Mouse (Mus musculus) natural killer cell, adult 2 months (primary cell): ENCODE results near the gene Arhgap35.
A peak's percentile ranks its signal among the peaks of the same experiment; 100 is the strongest.
"Not testable (repeated sequence)": the region's sequence is repeated elsewhere in the genome, so short reads cannot be mapped to it uniquely, and the experiment has no call there.

Experiments
- DNase-seq, 2 experiments: peaks; one replicate each; pipeline ENCODE4 v3.0.0; 2022; ENCODE audit warnings: low spot score in 2 of 2

The Arhgap35 gene

DNA sequence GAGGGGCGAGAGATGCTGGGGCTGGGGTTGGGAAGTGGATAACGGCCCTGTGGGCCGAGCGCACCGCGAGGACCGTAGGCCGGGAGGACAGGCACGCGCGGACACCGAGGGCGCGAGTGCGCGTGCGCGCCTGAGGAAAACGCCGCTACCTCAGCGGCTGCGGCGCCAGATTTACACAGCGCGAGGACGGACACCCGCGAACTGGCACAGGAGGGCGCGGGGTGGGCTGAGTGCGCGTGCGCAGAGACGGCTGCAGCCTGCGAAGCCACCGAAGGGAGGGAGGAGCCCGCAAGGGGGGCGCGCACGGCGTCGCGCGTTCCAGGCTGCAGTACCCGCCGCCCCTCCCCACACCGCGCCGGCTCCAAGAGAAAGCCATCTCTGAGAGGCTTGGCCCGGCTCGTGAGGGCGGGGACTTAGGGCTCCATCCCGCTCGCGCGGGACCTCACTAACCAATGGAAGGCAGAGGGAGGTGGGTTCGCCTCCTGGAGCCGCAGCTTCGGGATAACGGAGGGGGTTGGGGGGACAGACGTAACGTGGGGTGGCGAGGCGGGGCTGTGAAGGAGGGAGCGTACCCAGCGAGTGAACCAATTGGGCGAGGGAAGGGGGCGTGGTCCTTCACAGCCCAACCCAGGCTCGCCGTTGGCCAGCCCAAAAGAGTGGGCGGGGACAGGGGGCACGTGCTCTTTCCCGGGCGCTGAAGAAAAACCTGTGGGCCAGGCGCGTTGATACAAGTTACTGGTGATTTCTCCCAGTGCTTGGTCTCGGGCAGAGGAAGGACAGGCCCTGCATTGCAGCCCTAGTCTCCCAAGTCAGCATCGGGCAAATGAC is at the start of gene Arhgap35:
Gene Arhgap35, minus strand, starts transcription at position 106 of the 828 bp plus-strand sequence.
- DNase-seq, result peak; percentile 95 to 97

DNA sequence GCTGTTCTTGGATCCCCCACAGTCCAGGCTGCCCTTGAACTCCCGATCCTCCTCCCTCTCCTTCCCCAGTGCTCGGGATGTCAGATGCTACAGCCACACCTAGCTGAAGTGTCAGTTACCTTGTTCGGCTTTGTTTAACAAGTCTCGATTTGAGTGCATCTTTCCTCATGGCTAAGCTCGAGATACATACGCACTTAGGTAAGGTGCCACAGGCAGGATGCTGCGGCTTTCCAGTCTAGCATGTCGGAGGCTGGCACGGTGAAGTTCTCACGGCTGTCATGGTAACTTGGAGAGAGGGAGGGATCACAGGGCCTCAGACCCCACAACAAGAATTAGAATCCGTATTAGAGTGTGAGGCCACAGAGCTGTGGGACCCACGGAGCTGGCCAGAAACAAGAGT is 29.5 kb upstream of the Arhgap35 start:
- DNase-seq, result no peak

DNA sequence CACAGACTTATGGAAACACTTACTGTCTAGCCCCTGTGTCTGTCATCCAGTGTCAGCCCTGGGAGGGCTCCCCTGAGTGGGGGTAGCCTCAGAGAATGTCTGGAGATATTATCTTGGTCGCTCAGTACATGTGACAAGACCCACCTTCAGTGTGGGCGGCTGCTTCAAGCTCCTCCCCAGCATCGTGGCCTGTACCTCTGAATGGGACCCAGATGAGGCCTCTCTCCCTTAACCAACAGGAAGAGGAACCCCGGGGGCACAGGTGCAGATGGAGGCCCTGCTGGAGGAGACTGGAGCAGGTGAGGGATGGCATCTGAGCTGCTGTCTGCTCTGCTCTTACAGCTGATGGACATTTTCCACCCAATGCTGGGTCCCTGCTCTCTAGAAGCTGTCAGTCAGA is 28.3 kb upstream of the Arhgap35 start:
- DNase-seq, result not testable (repeated sequence)

DNA sequence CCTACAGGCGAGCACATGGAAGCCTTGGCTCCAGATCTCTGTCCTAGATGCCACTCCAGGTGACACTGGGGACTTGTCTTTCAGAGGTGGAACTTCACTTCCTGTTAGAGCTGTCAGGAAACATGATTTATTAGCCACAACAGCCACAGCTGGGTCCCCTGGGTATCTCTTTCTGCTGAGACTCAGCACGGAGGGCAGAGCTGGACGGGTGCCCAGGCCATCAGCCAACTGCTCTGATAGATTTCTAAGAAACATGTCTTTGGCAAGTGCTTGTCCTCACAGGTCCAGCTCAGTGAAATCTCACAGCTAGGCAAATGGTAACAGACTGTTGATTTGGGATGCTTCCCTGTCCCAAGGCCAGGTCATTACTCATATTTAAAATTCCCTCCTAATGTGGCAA is 24.2 kb upstream of the Arhgap35 start:
- DNase-seq, result no peak

DNA sequence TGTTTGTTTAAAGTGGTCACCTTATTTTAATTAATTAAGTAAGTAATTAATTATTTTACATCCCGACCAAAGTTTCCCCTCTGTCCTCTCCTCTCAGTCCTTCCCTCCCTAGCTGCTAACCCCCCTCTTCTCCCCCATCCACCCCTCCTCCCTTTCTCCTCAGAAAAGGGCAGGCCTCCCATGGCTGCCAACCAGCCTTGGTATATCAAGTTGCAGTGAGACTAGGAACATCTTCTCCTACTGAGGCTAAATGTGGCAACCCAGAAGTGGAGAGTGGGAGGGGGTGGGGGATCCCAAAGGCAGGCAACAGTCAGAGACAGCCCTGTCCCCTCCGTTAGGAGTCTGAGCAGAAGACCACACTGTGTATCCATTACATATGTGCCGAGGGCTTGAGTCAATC is 20.3 kb upstream of the Arhgap35 start:
- no peak for DNase-seq

DNA sequence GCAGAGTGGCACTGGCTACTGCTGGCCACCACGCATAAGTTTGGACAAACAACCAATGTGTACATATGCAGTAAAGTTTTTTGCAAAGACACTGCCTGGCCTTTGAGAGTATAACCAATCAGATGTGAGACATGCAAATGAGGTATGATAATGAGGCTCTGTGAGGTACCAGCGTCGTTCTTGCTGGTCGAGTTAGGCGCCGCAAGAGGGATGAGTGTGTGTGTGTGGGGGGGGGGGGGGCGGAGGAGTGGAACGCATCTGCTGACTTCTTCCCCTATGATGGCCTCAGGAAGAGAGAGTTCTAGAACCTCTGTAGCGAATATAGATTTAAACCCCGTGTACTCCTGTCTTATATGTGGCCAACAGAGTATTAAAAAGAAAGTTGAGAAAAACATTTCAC is 19.1 kb upstream of the Arhgap35 start:
- DNase-seq, result not testable (repeated sequence)

DNA sequence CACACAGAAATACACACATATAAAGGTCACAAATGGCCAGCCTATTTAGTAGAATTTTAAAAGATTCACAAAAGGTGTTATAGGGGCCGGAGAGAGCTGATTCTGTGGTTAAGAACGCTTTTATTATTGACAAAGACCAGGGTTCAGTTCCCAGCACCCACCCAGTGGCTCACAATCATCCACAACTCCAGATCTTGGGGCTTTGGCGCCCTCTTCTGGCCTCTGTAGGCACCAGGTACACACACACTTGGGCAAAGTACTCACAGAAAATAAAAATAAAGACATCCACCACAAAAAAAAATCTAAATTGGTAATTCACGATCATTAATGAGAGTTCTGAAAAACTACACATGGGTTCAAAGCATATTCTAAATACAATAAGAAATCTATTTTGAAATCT is 17.1 kb upstream of the Arhgap35 start:
- DNase-seq, result no peak

DNA sequence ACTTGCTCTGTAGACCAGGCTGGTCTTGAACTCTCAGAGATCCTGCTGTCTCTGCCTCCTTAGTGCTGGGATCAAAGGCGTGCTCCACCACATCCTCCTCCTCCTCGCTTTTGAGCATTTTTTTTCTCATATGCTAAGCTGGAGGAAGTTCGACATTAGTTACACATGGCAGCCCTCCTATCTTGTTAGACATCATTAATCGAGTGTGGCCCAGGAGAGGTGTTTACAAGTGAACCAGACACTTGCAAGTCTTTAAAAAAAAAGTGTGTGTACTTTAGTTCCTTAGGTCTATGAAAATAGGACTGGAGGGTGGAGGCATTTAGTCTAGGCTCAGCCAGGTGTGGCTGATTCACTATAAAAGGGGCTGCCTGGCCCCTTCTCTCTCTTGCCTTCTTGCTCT is 16.2 kb upstream of the Arhgap35 start:
- no peak for DNase-seq

DNA sequence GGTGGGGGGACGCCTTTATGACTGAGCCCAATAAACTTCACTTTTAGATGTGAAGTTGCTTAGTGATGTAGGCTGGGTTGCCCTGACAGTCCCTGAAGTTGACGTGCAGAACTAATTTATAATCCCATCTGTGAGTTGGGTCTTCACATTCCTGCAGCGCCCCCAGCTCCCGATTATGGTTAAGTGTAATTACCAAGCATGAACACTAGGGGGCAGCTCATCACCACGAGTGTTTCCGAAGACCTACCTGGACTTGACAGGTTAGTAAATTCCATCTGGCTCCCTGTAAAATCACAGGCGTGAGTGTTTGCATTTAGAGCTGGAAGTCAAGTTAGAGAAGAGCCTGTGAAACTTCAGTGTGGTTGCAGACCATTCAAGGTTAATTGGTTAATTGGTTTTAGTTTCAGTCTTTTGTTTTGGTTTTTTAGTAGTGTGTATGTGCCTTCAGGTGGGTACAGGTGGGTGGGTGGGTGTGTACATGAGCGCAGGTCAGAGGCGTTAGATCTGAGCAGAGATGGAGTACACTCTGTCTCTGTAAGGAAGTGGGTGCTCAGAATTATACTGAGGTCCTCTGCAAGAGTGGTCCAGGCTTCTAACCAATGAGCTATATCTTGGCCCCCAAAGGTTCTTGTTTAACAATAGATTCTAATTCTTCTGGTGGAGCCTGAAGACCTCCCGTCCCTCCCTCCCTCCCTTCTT is 15.0 kb upstream of the Arhgap35 start:
- peak; percentile 31 to 57 for DNase-seq

DNA sequence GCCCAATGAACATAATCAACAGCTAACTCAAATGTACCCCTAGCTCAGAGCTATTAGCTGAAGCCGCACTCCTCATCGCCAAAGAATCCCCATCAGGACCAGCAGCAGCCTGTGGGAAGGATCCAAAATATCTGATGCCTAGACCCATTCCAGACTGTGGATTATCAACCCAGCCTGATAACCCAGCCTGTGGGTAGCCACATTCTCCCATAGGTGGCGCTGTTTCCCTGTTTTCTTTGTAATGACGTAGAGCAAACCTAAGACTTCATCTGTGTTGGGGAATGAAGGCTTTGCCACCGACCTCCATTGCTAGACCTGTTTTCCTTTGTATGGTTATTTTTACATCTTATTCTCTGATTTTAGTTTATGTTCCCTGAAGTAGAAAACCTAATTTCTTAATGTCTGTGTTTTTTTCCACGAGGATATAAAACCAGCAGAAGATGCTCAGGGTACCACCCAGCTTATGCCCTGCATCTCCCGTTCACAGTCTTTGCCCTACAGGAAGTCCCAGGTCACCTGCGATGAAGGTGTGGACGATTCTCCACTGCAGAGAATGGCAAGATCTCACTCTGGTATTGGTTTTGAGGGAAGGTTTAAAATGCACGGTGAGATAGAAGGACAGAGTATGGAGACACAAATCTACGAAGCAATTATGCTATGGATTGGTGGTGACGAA is 13.4 kb upstream of the Arhgap35 start:
- DNase-seq, result peak; percentile 55 to 67

DNA sequence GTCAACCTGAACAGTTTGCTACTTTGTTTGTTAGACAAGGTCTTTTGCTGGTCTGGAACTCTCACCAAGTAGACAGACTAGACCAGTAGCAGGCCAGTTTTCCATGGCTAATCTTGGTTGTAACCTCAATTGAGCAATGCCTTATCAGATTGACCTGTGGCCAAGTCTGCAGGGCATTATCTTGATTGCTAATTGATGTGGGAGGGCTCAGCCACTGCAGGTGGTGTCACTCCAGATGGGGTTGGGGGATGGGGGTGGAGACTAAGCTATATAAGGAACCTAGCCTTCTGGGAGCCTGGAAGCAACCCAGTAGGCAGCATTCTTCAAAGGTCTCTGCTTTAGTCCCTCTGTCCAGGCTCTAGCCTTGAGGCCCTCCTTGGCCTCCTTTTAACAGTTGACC is 8.9 kb upstream of the Arhgap35 start:
- no peak for DNase-seq

DNA sequence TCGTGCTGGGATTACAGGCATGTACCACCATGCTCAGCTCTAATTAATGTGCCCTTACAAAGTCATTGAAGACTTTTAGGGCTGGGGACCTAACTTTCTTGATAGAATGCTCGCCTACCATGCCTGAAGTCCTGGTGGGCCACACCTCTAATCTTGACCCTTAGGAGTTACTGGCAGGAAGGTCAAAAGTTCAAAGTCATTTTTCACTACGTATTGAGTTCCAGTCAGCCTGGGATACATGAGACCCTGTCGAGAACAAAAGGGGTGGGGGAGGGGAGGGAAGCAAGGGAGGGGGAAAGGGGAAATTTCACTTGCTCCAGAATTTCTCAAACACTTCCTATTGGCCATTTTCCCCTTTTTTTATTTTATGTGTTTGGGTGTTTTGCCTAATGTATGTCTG is 8.3 kb upstream of the Arhgap35 start:
- DNase-seq, result no peak

DNA sequence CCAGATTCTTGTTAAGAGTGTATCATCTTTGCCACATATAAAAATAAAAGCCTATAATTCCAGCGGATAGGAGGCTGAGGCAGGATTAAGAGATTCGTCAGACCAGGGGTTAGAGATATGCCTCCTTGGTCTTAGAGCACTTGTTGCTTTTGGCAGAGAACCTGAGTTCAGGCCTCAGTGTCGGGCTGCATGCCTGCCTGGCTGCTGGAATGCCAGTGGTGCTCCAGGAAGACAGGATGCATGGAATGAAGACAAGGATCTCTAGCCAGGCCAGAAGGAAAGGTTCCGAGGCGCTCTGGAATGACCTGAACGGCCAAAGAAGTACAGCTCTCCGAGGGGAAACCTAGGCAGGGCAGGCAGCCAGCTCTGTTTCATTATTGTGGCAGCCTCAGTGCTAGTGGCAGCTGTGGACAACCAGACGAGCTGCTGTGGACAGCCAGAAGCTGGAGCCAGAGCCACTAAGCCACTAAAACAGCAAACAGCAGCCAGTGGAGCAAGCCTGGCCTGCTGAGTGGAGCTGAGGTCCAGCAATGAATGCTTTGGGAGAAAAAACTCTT is 6.4 kb upstream of the Arhgap35 start:
- no peak for DNase-seq

DNA sequence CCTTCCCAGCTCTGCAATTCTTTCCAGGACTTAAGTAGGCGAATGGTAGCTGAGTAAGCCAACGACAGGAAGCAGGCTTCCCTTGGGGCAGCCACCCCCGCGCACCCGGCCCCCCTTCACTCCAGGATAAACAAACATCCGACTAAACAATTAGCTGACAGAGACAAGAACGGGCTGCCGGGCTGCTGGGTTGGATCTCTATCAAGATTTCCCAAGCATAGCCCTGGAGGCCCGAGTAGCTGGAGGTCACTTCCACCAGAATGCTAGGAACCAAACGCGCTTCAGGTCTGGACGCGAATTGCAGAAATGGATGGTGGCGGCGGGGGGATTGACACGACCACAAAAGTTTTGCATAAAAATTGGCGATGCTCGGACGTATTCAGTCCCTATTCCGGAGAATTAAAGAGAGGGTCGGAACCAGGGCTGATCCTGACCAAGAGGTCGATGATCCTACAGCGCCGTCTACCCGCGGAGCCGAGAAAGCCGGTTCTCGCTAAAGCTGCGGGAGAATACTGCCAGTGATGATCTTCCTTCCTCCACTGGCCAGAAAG is 3.9 kb upstream of the Arhgap35 start:
- peak; percentile 16 to 50 for DNase-seq

DNA sequence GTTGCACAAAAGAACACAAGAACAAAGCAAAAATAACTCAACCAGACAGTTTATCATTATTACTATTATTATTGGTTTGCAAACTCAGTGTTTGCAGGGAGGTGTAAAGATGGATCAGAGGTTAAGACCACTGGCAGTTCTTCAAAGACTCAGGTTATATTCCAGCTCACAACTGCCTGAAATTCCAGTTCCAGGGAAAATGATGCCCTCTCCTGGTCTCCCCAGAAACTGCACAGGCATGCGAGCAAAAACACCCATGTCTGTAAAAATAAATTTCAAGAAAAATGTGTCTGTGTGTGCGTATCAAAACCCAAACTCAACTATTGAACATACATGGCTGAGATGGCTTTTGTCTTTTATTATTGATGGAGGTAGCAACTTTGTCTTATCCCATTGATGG is 2.3 kb upstream of the Arhgap35 start:
- DNase-seq, result no peak

DNA sequence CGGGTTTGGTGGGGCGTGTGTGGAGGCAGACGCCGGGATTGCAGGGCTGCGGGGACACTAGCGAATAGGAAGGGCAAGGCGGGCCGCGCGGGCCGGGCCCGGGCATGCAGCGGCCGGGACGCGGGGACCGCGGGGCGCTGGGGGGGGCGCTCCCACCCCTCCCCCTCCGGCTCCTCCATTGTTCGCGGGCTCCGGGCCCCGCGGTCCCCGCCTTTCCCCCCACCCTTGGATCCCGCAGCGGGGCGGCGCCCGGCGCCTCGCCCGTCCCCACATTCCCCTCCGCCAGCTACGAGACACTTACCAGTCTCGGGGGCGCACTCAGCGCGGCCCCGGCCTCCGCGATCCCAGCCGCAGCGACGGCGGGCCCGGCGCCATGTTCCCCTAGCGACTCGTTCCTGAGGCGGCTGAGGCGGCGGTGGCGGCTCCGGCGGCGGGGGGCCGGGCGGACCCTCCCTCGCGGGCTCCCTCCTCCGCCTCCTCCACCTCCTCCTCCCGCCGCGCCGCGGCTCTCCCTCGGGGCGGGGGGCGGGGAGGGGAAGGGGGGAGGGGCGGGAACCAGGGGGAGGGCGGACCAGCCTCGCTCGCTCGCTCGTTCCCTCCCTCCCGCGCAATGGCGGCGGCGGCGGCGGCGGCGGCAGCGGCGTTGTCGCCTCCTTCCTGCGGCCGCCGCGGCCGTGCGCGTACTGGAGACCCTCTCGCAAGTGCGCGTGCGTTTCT is 464 bp downstream of the Arhgap35 start:
- DNase-seq, result peak in 1 of 2 experiments; percentile 15

DNA sequence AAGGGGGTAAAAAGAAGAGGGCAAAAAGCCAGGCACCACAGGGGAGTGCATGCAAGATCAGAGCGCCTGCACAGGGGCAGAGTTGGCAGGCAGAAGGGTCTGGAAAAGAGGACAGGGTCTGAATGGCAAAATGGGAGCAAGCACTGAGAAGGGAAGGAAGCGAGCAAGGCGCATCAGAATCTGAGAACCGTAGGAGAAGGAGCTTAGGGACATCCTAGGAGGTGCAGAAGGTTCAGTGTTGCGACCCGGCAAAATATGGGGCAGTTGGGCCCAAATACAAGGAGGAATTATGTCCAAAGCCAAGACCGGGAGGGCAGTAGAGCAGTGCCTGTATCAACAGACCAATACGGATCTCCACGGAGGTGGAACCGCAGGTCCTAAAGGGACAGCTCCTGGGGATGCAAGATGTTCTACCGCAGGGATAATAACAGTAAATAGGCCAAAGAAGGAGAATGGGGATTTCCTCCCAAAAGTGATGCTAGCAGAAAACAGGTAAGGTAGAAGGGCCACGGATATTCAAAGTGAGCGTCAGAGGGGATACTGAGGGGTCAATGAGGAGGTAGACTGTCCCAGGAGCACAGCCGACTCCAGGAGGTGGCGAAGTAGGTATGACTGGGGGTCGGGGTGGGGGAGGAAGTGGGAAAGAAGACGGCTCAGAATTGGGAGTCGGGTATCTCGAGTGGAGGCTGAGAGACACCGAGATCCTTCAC is 1.2 kb downstream of the Arhgap35 start:
- no peak for DNase-seq

DNA sequence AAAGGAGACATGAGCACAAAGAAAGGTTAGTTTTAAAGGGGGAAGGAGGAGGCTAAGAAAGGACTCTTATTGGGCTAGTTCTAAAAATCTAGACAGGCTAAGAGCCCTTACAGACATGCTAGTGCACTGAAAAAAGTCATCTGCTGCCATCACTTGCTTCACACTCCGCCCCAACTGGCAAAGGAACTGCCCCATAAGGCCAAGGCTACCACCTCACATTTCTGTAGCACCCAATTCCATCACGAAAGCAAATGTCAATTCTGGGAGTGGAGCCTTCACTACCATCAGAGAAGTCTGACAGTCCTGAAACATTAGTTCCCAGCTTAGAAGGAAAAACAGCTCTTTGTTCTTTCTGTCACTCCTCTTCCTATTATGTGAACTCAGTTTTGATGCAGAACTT is 4.4 kb downstream of the Arhgap35 start:
- no peak for DNase-seq

DNA sequence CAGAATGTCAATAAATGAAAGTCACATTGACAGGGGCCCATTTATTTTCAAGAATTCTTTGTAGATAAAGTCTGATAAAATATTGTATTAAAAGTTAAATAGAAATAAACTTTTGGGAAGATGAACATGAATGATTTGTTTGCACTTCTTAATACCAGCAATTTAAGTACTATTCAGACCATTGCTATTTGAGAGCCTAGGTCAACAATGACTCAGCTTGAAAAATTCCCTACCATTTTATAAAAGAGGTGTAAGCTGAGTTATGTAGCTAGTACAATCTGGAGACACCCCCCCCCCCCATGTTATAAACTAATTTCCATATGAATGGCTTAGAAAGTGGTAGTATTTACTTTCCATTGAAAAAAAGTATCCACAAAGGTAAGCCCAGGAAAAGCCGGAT is 5.8 kb downstream of the Arhgap35 start:
- DNase-seq, result no peak

DNA sequence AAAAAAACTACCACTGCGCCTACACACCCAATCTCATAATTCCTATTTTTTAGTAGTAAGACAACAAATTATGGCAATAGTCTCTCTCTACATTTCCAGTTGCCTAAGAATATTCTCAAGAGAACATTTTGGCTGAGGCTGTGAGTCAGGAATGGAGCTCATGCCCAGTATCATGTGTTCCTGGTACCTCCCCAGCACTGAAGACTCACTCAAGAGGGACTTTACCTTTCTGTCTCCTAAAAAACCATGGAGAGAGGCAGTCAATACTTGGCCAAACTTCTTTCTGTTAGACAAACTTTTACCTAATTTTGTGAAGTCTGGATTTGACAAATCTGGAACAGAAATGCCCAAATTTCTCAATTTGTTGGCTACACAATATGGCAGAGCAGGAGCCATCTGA is 6.7 kb downstream of the Arhgap35 start:
- DNase-seq, result no peak

DNA sequence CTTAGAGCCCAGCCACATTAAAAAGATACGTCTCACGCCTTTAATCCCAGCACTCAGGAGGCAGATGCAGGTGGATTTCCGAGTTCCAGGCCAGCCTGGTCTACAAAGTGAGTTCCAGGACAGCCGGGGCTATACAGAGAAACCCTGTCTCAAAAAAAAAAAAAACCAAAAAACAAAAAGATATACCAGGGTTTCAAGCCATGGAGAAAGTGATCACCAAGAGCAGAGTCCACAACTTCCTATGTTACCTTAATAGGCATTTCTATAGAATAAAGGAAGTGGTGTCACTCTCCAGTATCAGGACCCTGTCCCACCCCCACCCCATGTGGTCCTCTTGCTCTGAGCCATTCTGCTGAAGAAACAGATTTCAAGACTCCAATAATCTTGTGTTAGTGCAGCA is 8.0 kb downstream of the Arhgap35 start:
- not testable (repeated sequence) for DNase-seq
